Comparison of ENCODE assay signal across 9 mouse cellular contexts in genomic region chr15:79377681-79378080, GRCm38 (mm10). TPM values are rescaled to one million over a fixed set of nuclear protein-coding genes. Genes with fewer than 3 reads are reported as not detected.
DNase-seq lines count a peak whose midpoint lies in the region; ATAC-seq lines count a peak whose summit lies in the region.
"Had no signal": no experiment of that assay in that cellular context is flagged by ENCODE, and none has a peak within 500 bp of the region (broad histone marks: within the 10 kb centered on the region; RNA-seq: fewer than 3 reads in every experiment).

No protein-coding gene starts in this region.

- peak; percentile 99 for DNase-seq in heart, adult 11 months
- peak; percentile 78 for DNase-seq in adrenal gland, adult 2 months
- no peak for DNase-seq in heart, embryonic 10.5 days (ENCODE audit: low spot score)
- peak; percentile 32 to 63 for DNase-seq in layer of hippocampus, postnatal 14 days (ENCODE audit: low spot score in 2 of 2)
- peak; percentile 65 to 75 for DNase-seq in urinary bladder, postnatal 4 days (ENCODE audit: low spot score in 2 of 2)
- DNase-seq in yolk sac, embryonic 10.5 days (ENCODE audit: low spot score), result no peak
- DNase-seq in cerebellum, adult 11-12 months, result no peak

- no peaks in the 10 kb centered on the region for H3K9me3 ChIP-seq in heart, embryonic 11.5 days (replicated peaks; ENCODE audit: control insufficient read depth, low read length)
- H3K9me3 ChIP-seq in heart, embryonic 10.5 days, result no peaks in the 10 kb centered on the region

- no peak overlapping the region for H3K4me2 ChIP-seq in heart, embryonic 11.5 days

- H3K4me3 ChIP-seq in heart, embryonic 11.5 days (ENCODE audit: low read depth, low read length), result no peak overlapping the region
- H3K4me3 ChIP-seq in heart, embryonic 10.5 days, result no peak overlapping the region

- 75% methylated on average over 6 of the region's 6 CpGs for WGBS in heart, embryonic 11.5 days (ENCODE audit: insufficient replicate concordance)
- WGBS in heart, embryonic 10.5 days, result 82% methylated on average over 6 of the region's 6 CpGs

- H3K36me3 ChIP-seq in heart, embryonic 11.5 days (ENCODE audit: control insufficient read depth, insufficient read depth, low read length), result peaks cover 15% of the 10 kb centered on the region
- H3K36me3 ChIP-seq in heart, embryonic 10.5 days, result peaks cover 55% of the 10 kb centered on the region

- peaks cover 23% of the 10 kb centered on the region for H3K4me1 ChIP-seq in heart, embryonic 11.5 days (ENCODE audit: control insufficient read depth, insufficient read depth, low read length)
- H3K4me1 ChIP-seq in heart, embryonic 10.5 days, result peaks cover 54% of the 10 kb centered on the region

- no peak for ATAC-seq in heart, embryonic 11.5 days (replicated peaks; ENCODE audit: insufficient number of reproducible peaks, low FRiP score, low TSS enrichment)

- no peak overlapping the region for H3K27ac ChIP-seq in heart, embryonic 11.5 days (ENCODE audit: low read depth, low read length)
- H3K27ac ChIP-seq in heart, embryonic 10.5 days, result 0 out of 2 replicates have a peak overlapping the region, but pooled peaks have one; percentile 4

- H3K27me3 ChIP-seq in heart, embryonic 11.5 days (ENCODE audit: control insufficient read depth, insufficient read depth, low read length), result no peaks in the 10 kb centered on the region
- H3K27me3 ChIP-seq in heart, embryonic 10.5 days (ENCODE audit: insufficient read depth, poor library complexity, severe bottlenecking), result no peaks in the 10 kb centered on the region
- H3K27me3 ChIP-seq: CH12.LX had no signal

- no peak overlapping the region for H3K9ac ChIP-seq in heart, embryonic 11.5 days (ENCODE audit: low read depth, low read length)

RNA-seq across cellular contexts. Expression of gene Tmem184b, which starts 25.7 kb away (rescaled TPM):
- 55.0 and 56.5 TPM in 2 replicates for polyA plus RNA-seq in heart, embryonic 11.5 days (2014; fragmentation: Nextera tagmentation; extraction: Ambion mirVana)
- total RNA-seq in adrenal gland, adult 2 months (2021), result 10 to 100 TPM; 61.5 to 66.3 TPM
- polyA plus RNA-seq in adrenal gland, adult 2 months (2012; rRNA removed), result 255 and 262 TPM in 2 replicates
- 67.7 and 76.3 TPM in 2 replicates for polyA plus RNA-seq in heart, embryonic 10.5 days (2016; fragmentation: Nextera tagmentation; extraction: Ambion mirVana)
- 10 to 100 TPM; 47.4 to 49.2 TPM for total RNA-seq in layer of hippocampus, postnatal 14 days (2021)

RNA-seq across cellular contexts. Expression of gene Maff, which starts 31.3 kb away (rescaled TPM):
- polyA plus RNA-seq in heart, embryonic 11.5 days (2014; fragmentation: Nextera tagmentation; extraction: Ambion mirVana), result 3.0 and 3.3 TPM in 2 replicates
- 1 to 10 TPM; 7.2 to 9.5 TPM for total RNA-seq in adrenal gland, adult 2 months (2021)
- polyA plus RNA-seq in adrenal gland, adult 2 months (2012; rRNA removed), result 3.2 and 3.4 TPM in 2 replicates
- 1.6 and 2.0 TPM in 2 replicates for polyA plus RNA-seq in heart, embryonic 10.5 days (2016; fragmentation: Nextera tagmentation; extraction: Ambion mirVana)
- total RNA-seq in layer of hippocampus, postnatal 14 days (2021), result 1 to 10 TPM; 1.7 to 2.0 TPM

RNA-seq across cellular contexts. Expression of gene Pla2g6, which starts 49.5 kb away (rescaled TPM):
- polyA plus RNA-seq in heart, embryonic 11.5 days (2014; fragmentation: Nextera tagmentation; extraction: Ambion mirVana), result 11.6 and 12.9 TPM in 2 replicates
- 10 to 100 TPM; 26.1 to 30.6 TPM for total RNA-seq in adrenal gland, adult 2 months (2021)
- 47.8 and 50.1 TPM in 2 replicates for polyA plus RNA-seq in adrenal gland, adult 2 months (2012; rRNA removed)
- polyA plus RNA-seq in heart, embryonic 10.5 days (2016; fragmentation: Nextera tagmentation; extraction: Ambion mirVana), result 17.2 and 17.3 TPM in 2 replicates
- total RNA-seq in layer of hippocampus, postnatal 14 days (2021), result 10 to 100 TPM; 18.5 to 22.3 TPM

Comparison
In these comparisons a context has a peak if more than half of its experiments do, and no peak if none do; other contexts are left out.
1. DNase-seq: peak in heart, adult 11 months (single experiment), adrenal gland, adult 2 months (single experiment), layer of hippocampus, postnatal 14 days (2 of 2) and urinary bladder, postnatal 4 days (2 of 2); none in heart, embryonic 10.5 days (single experiment), yolk sac, embryonic 10.5 days (single experiment) and cerebellum, adult 11-12 months (single experiment).